10 mouse cellular contexts compared by ENCODE assay signal in genomic region chr5:125242111-125242510, GRCm38 (mm10).
DNase-seq lines count a peak whose midpoint lies in the region; ATAC-seq and TF ChIP-seq lines count a peak whose summit lies in the region.
"Had no signal": no experiment of that assay in that cellular context is flagged by ENCODE, and none has a peak within 500 bp of the region (broad histone marks: within the 10 kb centered on the region; RNA-seq: fewer than 3 reads in every experiment).

No protein-coding gene starts in this region.

- no peaks in the 10 kb centered on the region for H3K36me3 ChIP-seq in hindbrain, embryonic 11.5 days (ENCODE audit: control insufficient read depth, insufficient read depth, low read length)
- no peaks in the 10 kb centered on the region for H3K36me3 ChIP-seq in hindbrain, embryonic 16.5 days (ENCODE audit: control insufficient read depth, insufficient read depth, low read length)
- H3K36me3 ChIP-seq: G1E had no signal

- H3K4me3 ChIP-seq in hindbrain, embryonic 11.5 days (ENCODE audit: low read depth, low read length), result no peak overlapping the region
- H3K4me3 ChIP-seq in hindbrain, embryonic 16.5 days (ENCODE audit: low read length), result no peak overlapping the region
- no peak overlapping the region for H3K4me3 ChIP-seq in gastrocnemius, adult 2 months
- H3K4me3 ChIP-seq: megakaryocyte, embryonic 14.5 days had no signal

- intact Hi-C loops in gastrocnemius, adult 2 months (cut with DNase I), result no loop called here

- peak overlapping the region; percentile 42 for H3K27ac ChIP-seq in hindbrain, embryonic 11.5 days (ENCODE audit: low read depth, low read length)
- H3K27ac ChIP-seq in hindbrain, embryonic 16.5 days (ENCODE audit: low read depth, low read length), result no peak overlapping the region
- peak overlapping the region; percentile 82 for H3K27ac ChIP-seq in gastrocnemius, adult 2 months

- H3K9ac ChIP-seq in hindbrain, embryonic 11.5 days (ENCODE audit: low read depth, low read length), result no peak overlapping the region
- H3K9ac ChIP-seq in hindbrain, embryonic 16.5 days (ENCODE audit: low read depth, low read length), result no peak overlapping the region

- ATAC-seq in hindbrain, embryonic 11.5 days (ENCODE audit: low FRiP score), result no peak
- no peak for ATAC-seq in hindbrain, embryonic 16.5 days

- no peaks in the 10 kb centered on the region for H3K9me3 ChIP-seq in hindbrain, embryonic 11.5 days (ENCODE audit: control insufficient read depth, low read length)
- H3K9me3 ChIP-seq in hindbrain, embryonic 16.5 days (ENCODE audit: control insufficient read depth, low read length), result no peaks in the 10 kb centered on the region
- H3K9me3 ChIP-seq: megakaryocyte, embryonic 14.5 days had no signal

- TF ChIP-seq CTCF in gastrocnemius, adult 2 months (IDR thresholded peaks at IDR 0.05), result no peak

- H3K27me3 ChIP-seq in hindbrain, embryonic 11.5 days (ENCODE audit: control insufficient read depth, insufficient read depth, low read length), result no peaks in the 10 kb centered on the region
- no peaks in the 10 kb centered on the region for H3K27me3 ChIP-seq in hindbrain, embryonic 16.5 days (replicated peaks; ENCODE audit: control insufficient read depth, insufficient read depth, low read length)

- WGBS in hindbrain, embryonic 11.5 days, result 45% methylated on average over 7 of the region's 7 CpGs
- WGBS in hindbrain, embryonic 16.5 days, result 45% methylated on average over 7 of the region's 7 CpGs

- peaks cover 17% of the 10 kb centered on the region for H3K4me1 ChIP-seq in hindbrain, embryonic 11.5 days (replicated peaks; ENCODE audit: control insufficient read depth, insufficient read depth, low read length)
- peaks cover 29% of the 10 kb centered on the region for H3K4me1 ChIP-seq in hindbrain, embryonic 16.5 days (ENCODE audit: control insufficient read depth, insufficient read depth, low read depth, low read length)

- DNase-seq in hindbrain, embryonic 11.5 days (ENCODE audit: low spot score), result no peak
- peak; percentile 30 for DNase-seq in urinary bladder, postnatal 14 days (ENCODE audit: low spot score)
- no peak for DNase-seq in urinary bladder, postnatal 10 days (ENCODE audit: low spot score)
- DNase-seq in gastrocnemius, adult 2 months, result peak; percentile 90
- no peak for DNase-seq in frontal cortex, postnatal 36 days (ENCODE audit: low spot score in 2 of 2)
- no peak for DNase-seq in layer of hippocampus, postnatal 36 days
- no peak for DNase-seq in ovary, postnatal 36 days (ENCODE audit: low spot score)

- H3K4me2 ChIP-seq in hindbrain, embryonic 11.5 days (replicated peaks; ENCODE audit: low read depth, low read length), result no peak overlapping the region
- no peak overlapping the region for H3K4me2 ChIP-seq in hindbrain, embryonic 16.5 days (ENCODE audit: low read length)

Comparison
In these comparisons a context has a peak if more than half of its experiments do, and no peak if none do; other contexts are left out.
1. DNase-seq: peak in urinary bladder, postnatal 14 days (single experiment) and gastrocnemius, adult 2 months (single experiment); none in hindbrain, embryonic 11.5 days (single experiment), urinary bladder, postnatal 10 days (single experiment), frontal cortex, postnatal 36 days (0 of 2), layer of hippocampus, postnatal 36 days (0 of 2) and ovary, postnatal 36 days (single experiment).